Mouse (Mus musculus) cerebral cortex, adult 2 months (tissue): ENCODE results near the gene Fbxo17.

ENCODE experiments used
- WGBS: fragments of 180-500 bp; shearing (Covaris S2); methylation state at CpG from one replicate; pipeline ENCODE4 v1.1.7; 2018; 5-methylcytosine and 5-hydroxymethylcytosine counted together

Gene Fbxo17

GRCm38 (mm10) chr7:28716590-28717281 is at the start of gene Fbxo17:
Gene Fbxo17, plus strand, starts transcription at chr7:28716804.
- WGBS, result 7% methylated on average over 36 of the region's 36 CpGs

- 69% methylated on average over 4 of the region's 4 CpGs for WGBS
Observed at GRCm38 (mm10) chr7:28671172-28671571, 45.4 kb upstream of the Fbxo17 start.

- WGBS, result 93% methylated on average over 5 of the region's 5 CpGs
Observed at GRCm38 (mm10) chr7:28672276-28672675, 44.3 kb upstream of the Fbxo17 start.

GRCm38 (mm10) chr7:28672786-28673185 is 43.8 kb upstream of the Fbxo17 start:
- 78% methylated on average over 5 of the region's 5 CpGs for WGBS

- 81% methylated on average over 9 of the region's 9 CpGs for WGBS
Observed at GRCm38 (mm10) chr7:28674994-28675393, 41.6 kb upstream of the Fbxo17 start.

GRCm38 (mm10) chr7:28675746-28676145 is 40.9 kb upstream of the Fbxo17 start:
- 44% methylated on average over 11 of the region's 11 CpGs for WGBS

GRCm38 (mm10) chr7:28676811-28677541 is 39.6 kb upstream of the Fbxo17 start:
- WGBS, result 82% methylated on average over 13 of the region's 13 CpGs

- WGBS, result 88% methylated on average over 8 of the region's 8 CpGs
Observed at GRCm38 (mm10) chr7:28677624-28678023, 39.0 kb upstream of the Fbxo17 start.

GRCm38 (mm10) chr7:28691075-28691474 is 25.5 kb upstream of the Fbxo17 start:
- 76% methylated on average over 7 of the region's 7 CpGs for WGBS

- 24% methylated on average over 30 of the region's 30 CpGs for WGBS
Observed at GRCm38 (mm10) chr7:28692545-28693320, 23.9 kb upstream of the Fbxo17 start, which contains the start of gene Fbxo27. Gene Fbxo27, plus strand, starts transcription at chr7:28692849.

GRCm38 (mm10) chr7:28693321-28693966 is 23.2 kb upstream of the Fbxo17 start:
- WGBS, result 1% methylated on average over 38 of the region's 38 CpGs

- 30% methylated on average over 14 of the region's 14 CpGs for WGBS
Observed at GRCm38 (mm10) chr7:28694423-28694822, 22.2 kb upstream of the Fbxo17 start.

- WGBS, result 68% methylated on average over 8 of the region's 8 CpGs
Observed at GRCm38 (mm10) chr7:28694966-28695511, 21.6 kb upstream of the Fbxo17 start.

- WGBS, result 95% methylated on average over 11 of the region's 11 CpGs
Observed at GRCm38 (mm10) chr7:28697277-28697676, 19.3 kb upstream of the Fbxo17 start.

GRCm38 (mm10) chr7:28700269-28700668 is 16.3 kb upstream of the Fbxo17 start:
- WGBS, result 97% methylated on average over 4 of the region's 4 CpGs

GRCm38 (mm10) chr7:28701306-28701705 is 15.3 kb upstream of the Fbxo17 start:
- 97% methylated on average over 12 of the region's 12 CpGs for WGBS

GRCm38 (mm10) chr7:28702601-28703143 is 13.9 kb upstream of the Fbxo17 start:
- 71% methylated on average over 9 of the region's 9 CpGs for WGBS

- WGBS, result 65% methylated on average over 3 of the region's 3 CpGs
Observed at GRCm38 (mm10) chr7:28710962-28711361, 5.6 kb upstream of the Fbxo17 start.

GRCm38 (mm10) chr7:28714667-28715066 is 1.9 kb upstream of the Fbxo17 start:
- 41% methylated on average over 5 of the region's 5 CpGs for WGBS

- 96% methylated on average over 2 of the region's 2 CpGs for WGBS
Observed at GRCm38 (mm10) chr7:28715598-28715997, 1.0 kb upstream of the Fbxo17 start.

GRCm38 (mm10) chr7:28717726-28718125 is 1.1 kb downstream of the Fbxo17 start:
- WGBS, result 88% methylated on average over 10 of the region's 10 CpGs
